Mouse (Mus musculus): ENCODE measurements around the gene Kcne3.

GRCm38 (mm10) chr7:100179836-100180407 is 3.6 kb downstream of the Kcne3 start:
- no peak for TF ChIP-seq EP300 (IDR thresholded peaks at IDR 0.05; ENCODE audit: low read depth)
- no peak for TF ChIP-seq CTCF (IDR thresholded peaks at IDR 0.05; ENCODE audit: low read depth)

All from liver, embryonic 14.5 days (tissue).